Mouse (Mus musculus): ENCODE measurements around the gene 9430097D07Rik. TPM values are rescaled to one million over a fixed set of nuclear protein-coding genes. Genes with fewer than 3 reads are reported as not detected.

9430097D07Rik gene
- polyA plus RNA-seq, 1 experiment from 2014 or later, result not detected

DNA sequence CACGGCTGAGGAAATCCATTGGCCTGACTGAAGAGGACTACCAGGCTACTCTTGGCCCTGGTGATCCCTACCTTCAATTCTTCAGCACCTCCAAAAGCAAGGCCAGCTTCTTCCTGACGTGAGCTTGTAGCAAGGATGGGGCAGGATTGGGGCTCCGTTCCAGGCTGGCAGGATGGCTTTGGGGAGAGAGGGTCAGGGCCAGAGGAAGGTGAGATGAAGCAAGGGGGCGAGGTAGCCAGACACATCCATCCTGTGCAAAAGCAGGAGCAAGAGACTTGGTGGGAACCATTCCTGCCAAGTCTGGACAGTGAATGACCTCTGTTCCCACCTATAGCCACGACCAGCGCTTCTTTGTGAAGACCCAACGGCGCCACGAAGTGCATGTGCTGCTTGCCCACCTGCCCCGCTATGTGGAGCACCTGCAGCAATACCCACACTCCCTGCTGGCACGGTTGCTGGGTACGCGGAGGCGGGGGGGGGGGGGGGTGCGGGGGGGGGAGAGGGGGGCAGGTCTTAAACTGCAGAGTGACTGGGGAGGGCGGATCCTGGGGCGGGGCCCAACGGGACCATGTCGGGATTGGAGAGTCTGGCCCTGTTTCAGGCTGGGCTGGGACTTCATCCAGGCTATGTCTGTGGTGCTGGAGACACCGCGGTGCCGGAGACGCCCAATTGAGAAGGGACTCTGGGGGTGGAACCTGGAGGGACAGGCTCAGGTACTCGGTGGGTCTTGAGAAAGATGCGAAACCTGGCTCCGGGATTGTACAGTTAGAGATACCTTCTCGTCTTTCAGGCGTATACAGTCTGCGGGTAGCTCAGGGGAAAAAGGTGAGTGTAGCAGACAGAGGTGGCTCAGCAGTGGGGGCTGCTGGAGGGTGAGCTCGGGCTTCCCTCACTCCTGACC is 2.9 kb upstream of the 9430097D07Rik start:
- Histone ChIP-seq H3K9me3 (replicated peaks) (no peaks in the 10 kb centered on the region), H3K4me1 (replicated peaks) (peaks cover 25% of the 10 kb centered on the region), H3K27me3 (peaks cover 66% of the 10 kb centered on the region), H3K4me3 (replicated peaks) (no peak overlapping the region), H3K27ac (replicated peaks) (no peak overlapping the region), H3K36me3 (replicated peaks) (peaks cover under 1% of the 10 kb centered on the region; the same call in 1 of the 2 replicates), H3K9ac (no peak overlapping the region), H3K4me2 (no peak overlapping the region)
- ATAC-seq (ENCODE audit: insufficient read depth), result no peak
- WGBS (ENCODE audit: insufficient replicate concordance), result 39% methylated on average over 25 of the region's 30 CpGs

DNA sequence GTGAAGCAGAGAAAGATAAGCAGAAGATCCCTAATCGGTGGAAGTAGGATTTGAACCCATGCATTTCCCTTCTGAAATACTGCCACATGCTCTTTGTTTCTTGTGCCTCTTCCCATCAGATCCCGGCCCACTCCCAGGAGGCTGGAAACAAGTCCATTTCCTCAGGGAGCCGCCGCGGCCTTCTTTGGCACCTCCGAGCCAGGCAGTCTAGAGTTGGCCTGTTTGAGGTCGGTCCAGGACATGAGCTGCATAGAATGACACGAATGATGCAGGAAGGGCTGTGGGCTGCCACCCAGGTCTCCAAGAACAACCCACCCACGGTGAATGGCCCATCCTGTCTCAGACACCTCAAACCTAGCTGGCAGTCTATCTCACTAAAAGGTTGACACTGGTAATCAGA is 1.0 kb upstream of the 9430097D07Rik start:
- no peak for ATAC-seq (ENCODE audit: insufficient read depth)
- 73% methylated on average over 9 of the region's 9 CpGs for WGBS (ENCODE audit: insufficient replicate concordance)
- H3K27me3 ChIP-seq, result peaks cover 59% of the 10 kb centered on the region
- no peak overlapping the region for H3K4me2 ChIP-seq
- H3K4me1 ChIP-seq (replicated peaks), result peaks cover 27% of the 10 kb centered on the region
- no peak overlapping the region for H3K4me3 ChIP-seq (replicated peaks)
- H3K36me3 ChIP-seq (replicated peaks), result peaks cover 14% of the 10 kb centered on the region; the same call in 1 of the 2 replicates
- no peak overlapping the region for H3K27ac ChIP-seq (replicated peaks)
- H3K9ac ChIP-seq, result no peak overlapping the region
- no peaks in the 10 kb centered on the region for H3K9me3 ChIP-seq (replicated peaks)

DNA sequence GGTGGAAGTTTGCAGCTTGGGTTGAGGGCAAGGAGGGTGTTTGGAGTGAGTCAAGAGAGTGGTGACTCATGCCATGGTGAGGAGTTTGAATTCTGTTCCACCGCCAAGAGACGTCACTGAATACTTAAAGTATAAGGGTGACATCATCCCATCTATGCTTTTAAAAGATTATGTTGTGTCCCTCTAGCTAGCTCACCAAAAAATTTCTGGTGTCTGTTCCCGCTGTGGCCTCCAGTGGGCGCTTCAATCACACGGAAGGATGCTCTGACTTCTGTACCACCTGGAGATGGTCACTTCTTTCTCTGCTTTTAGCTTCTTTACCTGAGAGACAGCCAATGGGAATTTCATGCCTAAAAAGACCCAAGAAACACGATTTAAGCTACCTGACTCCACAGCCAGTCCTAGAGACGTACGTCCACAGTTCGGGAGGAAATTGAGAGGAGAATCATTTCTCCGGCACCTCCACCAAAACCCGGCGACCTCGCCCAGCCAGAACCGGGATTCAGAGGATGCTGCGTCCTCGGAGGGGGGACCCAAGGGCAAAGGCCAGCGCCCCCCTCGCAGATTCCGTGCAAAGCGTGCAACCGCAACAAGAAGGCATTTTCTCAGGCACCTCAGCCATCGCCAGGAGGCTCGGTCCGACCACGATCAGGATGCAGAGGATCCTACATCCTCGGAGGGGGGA is 441 bp downstream of the 9430097D07Rik start:
- H3K36me3 ChIP-seq (replicated peaks), result peaks cover 14% of the 10 kb centered on the region; the same call in 1 of the 2 replicates
- ATAC-seq (ENCODE audit: insufficient read depth), result no peak
- no peak overlapping the region for H3K27ac ChIP-seq (replicated peaks)
- peak overlapping the region; percentile 73 for H3K4me2 ChIP-seq
- H3K9ac ChIP-seq, result no peak overlapping the region
- 4% methylated on average over 26 of the region's 26 CpGs for WGBS (ENCODE audit: insufficient replicate concordance)
- peaks cover 50% of the 10 kb centered on the region for H3K27me3 ChIP-seq
- no peaks in the 10 kb centered on the region for H3K9me3 ChIP-seq (replicated peaks)
- peaks cover 33% of the 10 kb centered on the region for H3K4me1 ChIP-seq (replicated peaks)
- peak overlapping the region; percentile 39 for H3K4me3 ChIP-seq (replicated peaks)

DNA sequence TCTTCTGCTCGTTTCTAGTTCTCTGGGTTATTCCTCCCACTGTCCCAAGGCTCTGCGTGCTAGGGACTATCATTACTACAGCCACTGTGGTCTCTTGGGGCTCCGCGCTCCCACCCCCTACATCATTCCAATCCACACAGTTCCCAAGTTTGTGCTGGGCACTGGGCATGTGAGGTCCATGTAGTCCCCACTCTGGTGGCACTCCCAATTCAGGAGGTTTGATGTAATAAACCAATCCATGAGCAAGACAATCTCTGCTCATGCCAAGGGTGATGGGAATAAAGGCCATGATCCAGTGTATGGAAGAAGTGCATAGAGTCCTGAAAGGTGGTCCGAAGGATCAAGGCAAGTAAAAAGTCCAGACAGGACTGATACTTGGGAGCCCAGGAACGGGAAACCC is 987 bp downstream of the 9430097D07Rik start, which contains the start of gene Pip5kl1:
Gene Pip5kl1, plus strand, starts transcription at position 301 of the 400 bp plus-strand sequence.
- peak within 1 kb of the TSS; percentile 73 for H3K4me2 ChIP-seq
- no peak for ATAC-seq (ENCODE audit: insufficient read depth)
- H3K4me1 ChIP-seq (replicated peaks), result peaks cover 33% of the 10 kb centered on the region
- H3K9ac ChIP-seq, result no peak within 1 kb of the TSS
- WGBS (ENCODE audit: insufficient replicate concordance), result 67% methylated on average over 6 of the region's 6 CpGs
- H3K27me3 ChIP-seq, result peaks cover 45% of the 10 kb centered on the region
- H3K9me3 ChIP-seq (replicated peaks), result no peaks in the 10 kb centered on the region
- H3K4me3 ChIP-seq (replicated peaks), result peak within 1 kb of the TSS; percentile 39
- peaks cover 14% of the 10 kb centered on the region; the same call in 1 of the 2 replicates for H3K36me3 ChIP-seq (replicated peaks)
- H3K27ac ChIP-seq (replicated peaks), result no peak within 1 kb of the TSS

DNA sequence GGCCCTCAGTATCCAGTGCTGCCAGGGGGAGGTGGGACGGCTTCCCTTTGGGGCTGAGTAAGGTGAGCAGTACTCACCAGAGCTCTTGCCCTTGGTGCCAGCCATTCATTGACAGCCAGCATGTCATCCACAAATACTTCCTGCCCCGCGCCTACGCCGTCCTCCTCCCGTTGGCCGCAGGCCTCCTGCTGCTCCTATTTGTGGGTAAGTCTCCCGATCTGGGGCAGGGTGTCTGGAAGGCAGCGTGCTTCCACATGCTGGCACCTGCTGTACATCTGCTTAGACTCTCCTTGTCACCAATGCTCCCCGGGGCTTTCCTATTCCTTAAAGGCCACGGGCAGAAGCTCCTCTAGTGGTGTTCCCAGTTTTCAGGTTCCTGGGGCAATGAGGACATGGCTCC is 3.3 kb downstream of the 9430097D07Rik start:
- 89% methylated on average over 11 of the region's 11 CpGs for WGBS (ENCODE audit: insufficient replicate concordance)
- Histone ChIP-seq H3K4me1 (replicated peaks) (peaks cover 33% of the 10 kb centered on the region), H3K9me3 (replicated peaks) (no peaks in the 10 kb centered on the region), H3K4me3 (replicated peaks) (no peak overlapping the region), H3K4me2 (peak overlapping the region; percentile 72), H3K36me3 (replicated peaks) (peaks cover 14% of the 10 kb centered on the region; the same call in 1 of the 2 replicates), H3K27ac (replicated peaks) (no peak overlapping the region), H3K9ac (no peak overlapping the region), H3K27me3 (peaks cover 22% of the 10 kb centered on the region)
- no peak for ATAC-seq (ENCODE audit: insufficient read depth)

DNA sequence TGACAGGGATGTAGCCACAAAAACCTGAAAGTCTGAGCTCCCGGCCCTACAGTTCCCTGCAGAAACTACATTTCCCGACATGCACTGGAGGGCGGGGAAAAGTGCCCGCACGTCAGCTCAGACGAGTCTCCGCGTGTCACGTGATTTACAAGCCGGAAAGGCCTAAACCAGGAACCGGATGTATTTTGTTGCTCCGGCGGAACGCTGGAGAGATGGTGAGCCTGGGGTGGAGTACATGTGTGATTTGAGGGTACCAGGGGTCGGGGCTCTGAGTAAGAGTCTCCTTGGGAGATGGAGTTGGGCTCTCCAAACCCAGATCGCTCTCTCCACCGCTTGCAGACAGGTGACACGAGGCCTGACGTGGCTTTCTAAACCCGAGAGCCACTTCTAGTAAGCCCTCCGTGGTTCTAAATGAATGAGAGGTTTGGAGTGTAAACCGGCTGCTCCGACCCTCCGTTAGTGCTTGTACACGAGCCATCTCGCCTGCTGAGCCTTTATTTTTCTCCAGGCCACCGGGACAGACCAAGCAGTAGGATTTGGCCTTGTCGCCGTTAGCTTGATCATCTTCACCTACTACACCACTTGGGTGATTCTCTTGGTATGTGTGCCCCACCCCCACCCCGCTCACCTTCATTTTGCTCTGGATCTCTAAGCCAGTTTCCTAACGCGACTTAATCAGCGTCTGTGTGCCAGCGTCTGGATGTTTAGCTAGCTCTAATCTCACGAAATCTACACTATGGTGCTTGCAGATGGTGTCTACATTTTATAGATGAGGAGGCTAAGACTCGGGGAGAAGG is 4.6 kb downstream of the 9430097D07Rik start, which contains the start of gene Dpm2:
Gene Dpm2, plus strand, starts transcription at position 161 of the 797 bp plus-strand sequence.
- H3K36me3 ChIP-seq (replicated peaks), result peaks cover 14% of the 10 kb centered on the region; the same call in 1 of the 2 replicates
- no peaks in the 10 kb centered on the region for H3K9me3 ChIP-seq (replicated peaks)
- peak within 1 kb of the TSS; percentile 76 for H3K9ac ChIP-seq
- peaks cover 10% of the 10 kb centered on the region for H3K27me3 ChIP-seq
- WGBS (ENCODE audit: insufficient replicate concordance), result under 1% methylated on average over 36 of the region's 36 CpGs
- peak within 1 kb of the TSS; percentile 72 for H3K4me2 ChIP-seq
- peak within 1 kb of the TSS; percentile 76 for H3K4me3 ChIP-seq (replicated peaks)
- peaks cover 31% of the 10 kb centered on the region for H3K4me1 ChIP-seq (replicated peaks)
- ATAC-seq (ENCODE audit: insufficient read depth), result peak; percentile 82
- peak within 1 kb of the TSS; percentile 78 for H3K27ac ChIP-seq (replicated peaks)

DNA sequence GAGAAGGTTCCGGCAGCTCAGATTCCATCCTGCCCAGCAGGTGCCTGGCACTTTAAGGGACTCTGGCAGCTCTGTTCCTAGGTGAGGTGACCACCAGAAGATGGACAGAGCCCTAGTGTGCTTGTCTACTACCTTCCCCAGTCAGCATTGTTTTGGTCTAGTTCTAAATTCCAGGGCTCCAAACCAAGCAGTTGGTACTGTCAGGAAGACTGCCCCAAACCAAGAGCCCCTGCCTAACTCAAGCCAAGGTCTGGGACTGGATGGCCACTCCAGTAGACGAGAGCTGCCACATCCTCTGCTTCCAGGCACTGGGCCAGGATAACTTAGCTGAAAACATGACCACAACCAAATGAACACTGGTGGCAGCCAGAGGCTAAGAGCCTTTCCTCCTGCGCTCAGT is 6.5 kb downstream of the 9430097D07Rik start:
- peaks cover 19% of the 10 kb centered on the region for H3K4me1 ChIP-seq (replicated peaks)
- WGBS (ENCODE audit: insufficient replicate concordance), result 78% methylated on average over 3 of the region's 3 CpGs
- no peak for ATAC-seq (ENCODE audit: insufficient read depth)
- H3K36me3 ChIP-seq (replicated peaks), result peaks cover 14% of the 10 kb centered on the region; the same call in 1 of the 2 replicates
- H3K9me3 ChIP-seq (replicated peaks), result no peaks in the 10 kb centered on the region
- no peak overlapping the region for H3K4me3 ChIP-seq (replicated peaks)
- no peak overlapping the region for H3K27ac ChIP-seq (replicated peaks)
- no peak overlapping the region for H3K9ac ChIP-seq
- H3K4me2 ChIP-seq, result no peak overlapping the region
- no peaks in the 10 kb centered on the region for H3K27me3 ChIP-seq

DNA sequence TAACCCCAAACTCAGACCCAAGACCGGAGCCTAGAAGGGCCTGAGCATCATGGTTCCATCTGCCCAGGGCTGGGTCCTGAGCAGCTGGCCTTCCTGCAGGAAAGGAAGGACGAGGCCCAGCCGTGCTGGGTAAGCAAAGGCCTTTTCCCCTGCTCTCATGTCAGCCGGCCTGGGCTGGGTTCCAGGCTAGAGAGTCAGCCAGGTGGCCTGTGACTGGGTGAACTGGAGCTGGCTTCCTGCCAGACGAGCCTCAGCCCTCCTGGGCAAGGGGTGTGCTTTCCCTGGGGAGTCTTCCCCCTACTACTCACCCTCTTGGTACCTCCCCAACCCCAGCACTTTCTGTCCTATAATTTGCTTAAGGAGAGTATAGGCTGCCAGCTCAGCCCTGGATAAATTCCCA is 7.3 kb downstream of the 9430097D07Rik start:
- Histone ChIP-seq H3K4me2 (no peak overlapping the region), H3K9ac (no peak overlapping the region), H3K36me3 (replicated peaks) (peaks cover 11% of the 10 kb centered on the region; the same call in 1 of the 2 replicates), H3K27me3 (no peaks in the 10 kb centered on the region), H3K4me1 (replicated peaks) (peaks cover 19% of the 10 kb centered on the region), H3K27ac (replicated peaks) (no peak overlapping the region), H3K9me3 (replicated peaks) (no peaks in the 10 kb centered on the region), H3K4me3 (replicated peaks) (no peak overlapping the region)
- WGBS (ENCODE audit: insufficient replicate concordance), result 50% methylated on average over 5 of the region's 5 CpGs
- no peak for ATAC-seq (ENCODE audit: insufficient read depth)

DNA sequence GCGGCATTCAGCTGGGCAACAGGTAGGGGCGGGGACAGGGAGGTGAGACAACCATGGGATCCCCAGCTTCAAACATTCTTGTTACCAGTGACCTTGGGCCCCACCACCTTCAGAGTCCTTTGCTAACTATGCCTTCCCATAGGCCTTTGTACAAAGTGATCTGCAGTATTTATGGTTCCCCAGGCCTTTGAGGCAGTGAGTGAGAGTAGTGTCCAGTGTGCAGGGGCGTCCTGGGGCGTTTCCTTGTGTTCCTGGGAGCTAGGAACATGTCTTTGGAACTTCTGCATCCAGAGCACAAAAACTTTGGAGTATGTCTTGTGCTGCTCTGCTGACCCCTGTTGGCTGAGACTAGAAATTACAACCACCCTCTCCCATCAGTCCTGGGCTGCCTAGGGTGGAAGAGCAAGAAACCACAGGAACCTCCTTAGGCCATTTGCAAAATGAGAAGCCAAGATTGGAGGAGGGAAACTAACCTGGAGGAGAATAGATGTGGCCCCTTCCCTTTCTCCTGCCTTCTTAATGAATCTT is 8.9 kb downstream of the 9430097D07Rik start:
- Histone ChIP-seq H3K36me3 (replicated peaks) (no peaks in the 10 kb centered on the region), H3K4me2 (no peak overlapping the region), H3K9ac (no peak overlapping the region), H3K9me3 (replicated peaks) (no peaks in the 10 kb centered on the region), H3K4me3 (replicated peaks) (no peak overlapping the region), H3K27me3 (no peaks in the 10 kb centered on the region), H3K27ac (replicated peaks) (no peak overlapping the region), H3K4me1 (replicated peaks) (peaks cover 7% of the 10 kb centered on the region)
- ATAC-seq (ENCODE audit: insufficient read depth), result no peak
- WGBS (ENCODE audit: insufficient replicate concordance), result 24% methylated on average over 4 of the region's 4 CpGs

DNA sequence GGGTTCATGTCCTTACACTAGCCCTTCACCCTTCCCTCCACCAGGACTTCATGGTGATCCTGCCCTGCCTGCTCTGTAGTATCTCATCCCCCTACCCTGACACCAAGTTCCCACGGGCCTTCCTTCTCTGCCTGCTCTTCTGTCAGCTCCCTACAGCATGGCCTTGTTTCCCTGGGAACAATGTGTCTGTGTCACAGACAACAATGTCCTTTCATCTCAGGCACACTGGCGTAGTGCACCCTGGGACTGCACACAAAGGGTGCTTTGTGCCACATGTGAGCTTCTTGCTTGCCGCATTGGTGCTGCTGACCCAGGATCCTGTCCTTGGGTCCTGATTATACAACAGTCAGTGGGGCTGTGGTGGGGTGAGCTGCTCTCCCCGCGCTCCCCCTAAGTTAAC is 15.9 kb downstream of the 9430097D07Rik start:
- no peak overlapping the region for H3K27ac ChIP-seq (replicated peaks)
- no peak overlapping the region for H3K4me2 ChIP-seq
- H3K9ac ChIP-seq, result no peak overlapping the region
- H3K36me3 ChIP-seq (replicated peaks), result no peaks in the 10 kb centered on the region
- H3K4me3 ChIP-seq (replicated peaks), result no peak overlapping the region
- 68% methylated on average over 5 of the region's 5 CpGs for WGBS (ENCODE audit: insufficient replicate concordance)
- ATAC-seq (ENCODE audit: insufficient read depth), result no peak
- no peaks in the 10 kb centered on the region for H3K9me3 ChIP-seq (replicated peaks)
- H3K4me1 ChIP-seq (replicated peaks), result peaks cover 16% of the 10 kb centered on the region
- no peaks in the 10 kb centered on the region for H3K27me3 ChIP-seq

All from liver, embryonic 15.5 days (tissue).